Mouse (Mus musculus) layer of hippocampus, postnatal 25 days (tissue): ENCODE results near the gene Lias. TPM values are rescaled to one million over a fixed set of nuclear protein-coding genes. Genes with fewer than 3 reads are reported as not detected.

Experiments used
- DNase-seq, 2 experiments: peaks; one replicate each; pipeline ENCODE4 v3.0.0; 2022; ENCODE audit warnings: mixed read lengths in 2 of 2, low spot score in 1 of 2; ENCODE audit errors: extremely low spot score in 1 of 2
- total RNA-seq, 2 experiments: library from RNA; stranded (reverse); gene quantifications; 2 replicates each; pipeline ENCODE4 v1.2.3; 2021

Gene Lias
- total RNA-seq = 10 to 100 TPM; 27.7 to 34.2 TPM

GRCm38 (mm10) chr5:65390648-65391644, at the start of gene Lias, which contains the start of gene Rpl9:
Lias (plus strand) TSS chr5:65391497.
Rpl9 (minus strand) TSS chr5:65391444.
- peak; percentile 99 for DNase-seq

GRCm38 (mm10) chr5:65348168-65348567, 43.1 kb upstream of the Lias start, which contains the start of gene Klb:
Klb (plus strand) TSS chr5:65348314.
- no peak for DNase-seq

GRCm38 (mm10) chr5:65350508-65350907, 40.8 kb upstream of the Lias start:
- no peak for DNase-seq

- DNase-seq = no peak
These were observed 37.2 kb upstream of the Lias start for GRCm38 (mm10) chr5:65354097-65354496.

- no peak for DNase-seq
These were observed 36.3 kb upstream of the Lias start for GRCm38 (mm10) chr5:65354985-65355384.

- no peak for DNase-seq
These were observed 34.4 kb upstream of the Lias start for GRCm38 (mm10) chr5:65356851-65357250.

GRCm38 (mm10) chr5:65357771-65358170, 33.5 kb upstream of the Lias start:
- no peak for DNase-seq

- DNase-seq = no peak
These were observed 23.5 kb upstream of the Lias start for GRCm38 (mm10) chr5:65367837-65368236.

GRCm38 (mm10) chr5:65371551-65371950, 19.7 kb upstream of the Lias start:
- no peak for DNase-seq

GRCm38 (mm10) chr5:65374746-65375145, 16.6 kb upstream of the Lias start:
- DNase-seq = no peak

- DNase-seq = no peak
These were observed 5.6 kb upstream of the Lias start for GRCm38 (mm10) chr5:65385704-65386103.

- DNase-seq = no peak
These were observed 4.1 kb upstream of the Lias start for GRCm38 (mm10) chr5:65387008-65387867.

- no peak for DNase-seq
These were observed 456 bp downstream of the Lias start for GRCm38 (mm10) chr5:65391753-65392152.

- no peak for DNase-seq
These were observed 3.1 kb downstream of the Lias start for GRCm38 (mm10) chr5:65394425-65394824.

GRCm38 (mm10) chr5:65401251-65401994, 10.1 kb downstream of the Lias start:
- DNase-seq = peak; percentile 35 to 78

GRCm38 (mm10) chr5:65407989-65408388, 16.7 kb downstream of the Lias start:
- no peak for DNase-seq

GRCm38 (mm10) chr5:65415653-65416458, 24.6 kb downstream of the Lias start:
- DNase-seq = no peak

- DNase-seq = no peak
These were observed 27.8 kb downstream of the Lias start for GRCm38 (mm10) chr5:65419136-65419535.

- DNase-seq = no peak
These were observed 29.5 kb downstream of the Lias start for GRCm38 (mm10) chr5:65420822-65421221.
